Mouse (Mus musculus): ENCODE measurements at regions not wholly inside any gene's neighbourhood (a gene's known extent, or its start where the extent isn't known, plus 50 kb on each side); places are given as distances from the start of the nearest gene placed in this dataset.

- TF ChIP-seq CTCF (conservative IDR thresholded peaks at IDR 0.05): no peak
- no peak overlapping the region for H3K27ac ChIP-seq
- H3K4me3 ChIP-seq: no peak overlapping the region
- DNase-seq (ENCODE audit: low spot score in 2 of 2): no peak
Observed at GRCm38 (mm10) chr4:127862875-127863274, 107.9 kb downstream of the CK137956 start.

- H3K27ac ChIP-seq: peak overlapping the region; percentile 86
- no peak for TF ChIP-seq CTCF (conservative IDR thresholded peaks at IDR 0.05)
- peak overlapping the region; percentile 4; the same call in 1 of the 2 replicates for H3K4me3 ChIP-seq
- peak in 1 of 2 experiments; percentile 53 for DNase-seq (ENCODE audit: low spot score in 2 of 2)
Observed at GRCm38 (mm10) chr4:127861319-127862117, 109.2 kb downstream of the CK137956 start.

GRCm38 (mm10) chr4:127860271-127860670 is 110.5 kb downstream of the CK137956 start:
- Histone ChIP-seq H3K4me3 (no peak overlapping the region), H3K27ac (peak overlapping the region; percentile 86)
- TF ChIP-seq CTCF (conservative IDR thresholded peaks at IDR 0.05): no peak
- DNase-seq (ENCODE audit: low spot score in 2 of 2): no peak

GRCm38 (mm10) chr4:127859505-127859904 is 111.2 kb downstream of the CK137956 start:
- DNase-seq (ENCODE audit: low spot score in 2 of 2): no peak
- TF ChIP-seq CTCF (conservative IDR thresholded peaks at IDR 0.05): no peak
- 0 out of 2 replicates have a peak overlapping the region, but pooled peaks have one; percentile 28 for H3K27ac ChIP-seq
- no peak overlapping the region for H3K4me3 ChIP-seq

- DNase-seq (ENCODE audit: low spot score in 2 of 2): no peak
- no peak for TF ChIP-seq CTCF (conservative IDR thresholded peaks at IDR 0.05)
- Histone ChIP-seq H3K4me3 (no peak overlapping the region), H3K27ac (no peak overlapping the region)
Observed at GRCm38 (mm10) chr4:127858566-127858965, 112.2 kb downstream of the CK137956 start.

GRCm38 (mm10) chr4:127855836-127856235 is 114.9 kb downstream of the CK137956 start:
- Histone ChIP-seq H3K4me3 (no peak overlapping the region), H3K27ac (no peak overlapping the region)
- no peak for DNase-seq (ENCODE audit: low spot score in 2 of 2)
- TF ChIP-seq CTCF (conservative IDR thresholded peaks at IDR 0.05): no peak

GRCm38 (mm10) chr4:127854776-127855409 is 115.9 kb downstream of the CK137956 start:
- DNase-seq (ENCODE audit: low spot score in 2 of 2): no peak
- TF ChIP-seq CTCF (conservative IDR thresholded peaks at IDR 0.05): no peak
- Histone ChIP-seq H3K4me3 (no peak overlapping the region), H3K27ac (no peak overlapping the region)

GRCm38 (mm10) chr4:127849306-127849705 is 121.4 kb downstream of the CK137956 start:
- DNase-seq (ENCODE audit: low spot score in 2 of 2): no peak
- Histone ChIP-seq H3K27ac (no peak overlapping the region), H3K4me3 (no peak overlapping the region)
- TF ChIP-seq CTCF (conservative IDR thresholded peaks at IDR 0.05): no peak

- H3K4me3 ChIP-seq: no peak overlapping the region
- no peak for DNase-seq (ENCODE audit: low spot score in 2 of 2)
- no peak overlapping the region for H3K27ac ChIP-seq
- TF ChIP-seq CTCF (conservative IDR thresholded peaks at IDR 0.05): no peak
Observed at GRCm38 (mm10) chr4:127846321-127846720, 124.4 kb downstream of the CK137956 start.

GRCm38 (mm10) chr4:127843421-127843820 is 127.3 kb downstream of the CK137956 start:
- Histone ChIP-seq H3K4me3 (no peak overlapping the region), H3K27ac (no peak overlapping the region)
- DNase-seq (ENCODE audit: low spot score in 2 of 2): no peak
- TF ChIP-seq CTCF (conservative IDR thresholded peaks at IDR 0.05): no peak

- no peak for TF ChIP-seq CTCF (conservative IDR thresholded peaks at IDR 0.05)
- Histone ChIP-seq H3K4me3 (no peak overlapping the region), H3K27ac (no peak overlapping the region)
- no peak for DNase-seq (ENCODE audit: low spot score in 2 of 2)
Observed at GRCm38 (mm10) chr4:127833668-127834067, 137.1 kb downstream of the CK137956 start.

GRCm38 (mm10) chr4:127826988-127827387 is 143.8 kb downstream of the CK137956 start:
- no peak for DNase-seq (ENCODE audit: low spot score in 2 of 2)
- H3K27ac ChIP-seq: no peak overlapping the region
- TF ChIP-seq CTCF (conservative IDR thresholded peaks at IDR 0.05): no peak
- no peak overlapping the region for H3K4me3 ChIP-seq

GRCm38 (mm10) chr4:127819501-127819900 is 151.2 kb downstream of the CK137956 start:
- DNase-seq (ENCODE audit: low spot score in 2 of 2): no peak
- TF ChIP-seq CTCF (conservative IDR thresholded peaks at IDR 0.05): no peak
- no peak overlapping the region for H3K27ac ChIP-seq
- no peak overlapping the region for H3K4me3 ChIP-seq

GRCm38 (mm10) chr4:127819009-127819408 is 151.7 kb downstream of the CK137956 start:
- TF ChIP-seq CTCF (conservative IDR thresholded peaks at IDR 0.05): peak; percentile 29; the same call in 1 of the 2 replicates
- H3K4me3 ChIP-seq: no peak overlapping the region
- H3K27ac ChIP-seq: no peak overlapping the region

More at GRCm38 (mm10) chr4:127819009-127819408, 151.7 kb downstream of the CK137956 start:
- no peak for DNase-seq (ENCODE audit: low spot score in 2 of 2)

All from layer of hippocampus, adult 2 months (tissue).